Comparison of ENCODE assay signal across 27 mouse cellular contexts in genomic region chr5:88762611-88763010, GRCm38 (mm10). TPM values are rescaled to one million over a fixed set of nuclear protein-coding genes. Genes with fewer than 3 reads are reported as not detected.
DNase-seq lines count a peak whose midpoint lies in the region; ATAC-seq and TF ChIP-seq lines count a peak whose summit lies in the region.
"Had no signal": no experiment of that assay in that cellular context is flagged by ENCODE, and none has a peak within 500 bp of the region (broad histone marks: within the 10 kb centered on the region; RNA-seq: fewer than 3 reads in every experiment).

No protein-coding gene starts in this region.

- TF ChIP-seq CTCF in gastrocnemius, adult 2 months (IDR thresholded peaks at IDR 0.05): peak; percentile 7; the same call in 1 of the 2 replicates
- peak; percentile 43 for TF ChIP-seq CTCF in layer of hippocampus, adult 2 months (conservative IDR thresholded peaks at IDR 0.05)
- TF ChIP-seq CTCF in E14TG2a.4 (conservative IDR thresholded peaks at IDR 0.05; ENCODE audit: low read length): 0 out of 2 replicates have a peak, but pooled peaks have one; percentile 7
- peak; percentile 17 for TF ChIP-seq CTCF in stomach, postnatal 0 days (IDR thresholded peaks at IDR 0.05; ENCODE audit: low read depth)

- H3K27ac ChIP-seq in gastrocnemius, adult 2 months: no peak overlapping the region
- no peak overlapping the region for H3K27ac ChIP-seq in layer of hippocampus, adult 2 months
- H3K27ac ChIP-seq in stomach, postnatal 0 days (replicated peaks): no peak overlapping the region
- H3K27ac ChIP-seq: embryonic facial prominence, embryonic 10.5 days; embryonic facial prominence, embryonic 13.5 days; forebrain, embryonic 12.5 days; forebrain, embryonic 15.5 days; hindbrain, embryonic 13.5 days had no signal

- H3K9me3 ChIP-seq in E14TG2a.4 (ENCODE audit: low read length): no peaks in the 10 kb centered on the region
- no peaks in the 10 kb centered on the region for H3K9me3 ChIP-seq in stomach, postnatal 0 days (ENCODE audit: control insufficient read depth, low read length)
- H3K9me3 ChIP-seq: embryonic facial prominence, embryonic 10.5 days; embryonic facial prominence, embryonic 13.5 days; forebrain, embryonic 12.5 days; forebrain, embryonic 15.5 days; G1E; hindbrain, embryonic 13.5 days had no signal

- no peak for ATAC-seq in stomach, postnatal 0 days (ENCODE audit: low FRiP score, low TSS enrichment)
- ATAC-seq: forebrain, embryonic 15.5 days; hindbrain, embryonic 16.5 days; inflammation-experienced regulatory T-cells, adult 6 months; intestine, embryonic 16.5 days had no signal

- no peaks in the 10 kb centered on the region for H3K27me3 ChIP-seq in E14TG2a.4 (ENCODE audit: insufficient read depth, low read length)
- no peaks in the 10 kb centered on the region for H3K27me3 ChIP-seq in stomach, postnatal 0 days (ENCODE audit: control insufficient read depth, insufficient read depth, low read length)
- H3K27me3 ChIP-seq: embryonic facial prominence, embryonic 13.5 days; forebrain, embryonic 12.5 days; forebrain, embryonic 15.5 days; hindbrain, embryonic 13.5 days had no signal

- DNase-seq in gastrocnemius, adult 2 months: no peak
- DNase-seq in gastrocnemius, postnatal 4 days (ENCODE audit: low spot score in 2 of 2): no peak
- DNase-seq in layer of hippocampus, adult 2 months (ENCODE audit: low spot score in 2 of 2): no peak
- DNase-seq in layer of hippocampus, adult 9-10 months (ENCODE audit: low spot score): no peak
- DNase-seq in stomach, postnatal 0 days (ENCODE audit: low spot score): no peak
- DNase-seq in embryo, embryonic 9.5 days (ENCODE audit: extremely low spot score): no peak
- DNase-seq: adrenal gland, adult 2 months; adrenal gland, postnatal 14 days; B cell, adult 2 months; cerebellum, adult 11 months; cerebellum, adult 2 months; cerebellum, postnatal 14 days; gastrocnemius, postnatal 14 days; heart, adult 18-20 months; kidney, adult 18-20 months had no signal

- H3K4me3 ChIP-seq in gastrocnemius, adult 2 months: no peak overlapping the region
- H3K4me3 ChIP-seq in layer of hippocampus, adult 2 months: no peak overlapping the region
- H3K4me3 ChIP-seq in E14TG2a.4 (replicated peaks; ENCODE audit: low read length): no peak overlapping the region
- H3K4me3 ChIP-seq in stomach, postnatal 0 days (ENCODE audit: low read depth, low read length): no peak overlapping the region
- H3K4me3 ChIP-seq: embryonic facial prominence, embryonic 10.5 days; embryonic facial prominence, embryonic 13.5 days; erythroblast, embryonic 14.5 days; forebrain, embryonic 12.5 days; forebrain, embryonic 15.5 days; hindbrain, embryonic 13.5 days had no signal

- peaks cover 17% of the 10 kb centered on the region for H3K36me3 ChIP-seq in E14TG2a.4 (ENCODE audit: insufficient read depth, low read length)
- H3K36me3 ChIP-seq in stomach, postnatal 0 days (ENCODE audit: control insufficient read depth, insufficient read depth, low read length): no peaks in the 10 kb centered on the region
- H3K36me3 ChIP-seq: embryonic facial prominence, embryonic 13.5 days; forebrain, embryonic 15.5 days had no signal

- no peak overlapping the region for H3K4me2 ChIP-seq in stomach, postnatal 0 days (replicated peaks; ENCODE audit: low read depth)
- H3K4me2 ChIP-seq: embryonic facial prominence, embryonic 13.5 days; forebrain, embryonic 12.5 days; forebrain, embryonic 15.5 days; heart, embryonic 11.5 days; hindbrain, embryonic 13.5 days had no signal

- H3K9ac ChIP-seq in stomach, postnatal 0 days (ENCODE audit: low read length): no peak overlapping the region
- H3K9ac ChIP-seq: embryonic facial prominence, embryonic 13.5 days; forebrain, embryonic 12.5 days; forebrain, embryonic 15.5 days; hindbrain, embryonic 13.5 days had no signal

- whole genome bisulfite sequencing in stomach, postnatal 0 days: 86% methylated on average over 5 of the region's 5 CpGs

- TF ChIP-seq EP300 in stomach, postnatal 0 days (optimal IDR thresholded peaks at IDR 0.05): no peak

- intact Hi-C loops in gastrocnemius, adult 2 months (cut with DNase I): loop anchor here (2.0 to 10.0 kb wide), 2 partner anchors 40 to 198 kb away; partner anchors contain the start of gene Rufy3

- peaks cover 29% of the 10 kb centered on the region for H3K4me1 ChIP-seq in E14TG2a.4 (replicated peaks; ENCODE audit: low read depth, low read length)
- no peaks in the 10 kb centered on the region for H3K4me1 ChIP-seq in stomach, postnatal 0 days (replicated peaks; ENCODE audit: control insufficient read depth, insufficient read depth)

RNA-seq across cellular contexts. Expression of gene Dck, which starts 2.2 kb away (rescaled TPM):
- 1 to 10 TPM; 1.0 to 1.4 TPM for total RNA-seq in gastrocnemius, adult 2 months (2021)
- total RNA-seq in gastrocnemius, postnatal 4 days (2021): 10 to 100 TPM in 1 of 2 experiments, 1 to 10 TPM in 1; 8.7 to 11.4 TPM
- total RNA-seq in layer of hippocampus, adult 2 months (2021): 10 to 100 TPM; 13.7 to 14.9 TPM
- polyA plus RNA-seq in stomach, postnatal 0 days (2015; fragmentation: Nextera tagmentation; extraction: Ambion mirVana): 11.0 and 12.4 TPM in 2 replicates

RNA-seq across cellular contexts. Expression of gene Mob1b, which starts 42.0 kb away (rescaled TPM):
- total RNA-seq in gastrocnemius, adult 2 months (2021): 10 to 100 TPM; 18.8 to 23.3 TPM
- 10 to 100 TPM; 34.5 to 42.6 TPM for total RNA-seq in gastrocnemius, postnatal 4 days (2021)
- 10 to 100 TPM; 29.6 to 31.9 TPM for total RNA-seq in layer of hippocampus, adult 2 months (2021)
- 7.9 and 10.1 TPM in 2 replicates for polyA plus RNA-seq in stomach, postnatal 0 days (2015; fragmentation: Nextera tagmentation; extraction: Ambion mirVana)

Comparison
In these comparisons a context has a peak if more than half of its experiments do, and no peak if none do; other contexts are left out.
1. RNA of gene Dck, which starts 2.2 kb away (total RNA-seq): 13.7 to 14.9 TPM in layer of hippocampus, adult 2 months and 8.7 to 11.4 TPM in gastrocnemius, postnatal 4 days; 1.0 to 1.4 TPM in gastrocnemius, adult 2 months; every median in the first group is over 4 times any median in the second.
2. Peak in every context shown above with its lines, with median percentiles within 50 percentile points of each other: CTCF ChIP-seq.